Mouse (Mus musculus): ENCODE results near the gene Zfp598.
"Not testable (repeated sequence)": the region's sequence is repeated elsewhere in the genome, so short reads cannot be mapped to it uniquely, and the experiment has no call there.

DNA sequence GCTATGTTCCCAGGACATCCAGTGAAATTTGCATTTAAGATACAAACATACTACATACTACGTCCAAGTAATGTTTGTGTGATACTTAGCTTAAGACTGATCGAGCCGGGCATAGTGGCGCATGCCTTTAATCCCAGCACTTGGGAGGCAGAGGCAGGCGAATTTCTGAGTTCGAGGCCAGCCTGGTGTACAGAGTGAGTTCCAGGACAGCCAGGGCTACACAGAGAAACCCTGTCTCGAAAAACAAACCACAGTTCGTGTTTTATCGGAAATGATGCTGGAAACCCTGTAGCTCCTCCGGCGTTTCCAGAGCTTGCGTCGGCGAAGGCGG, 308 bp upstream of the Zfp598 start:
- not testable (repeated sequence) for TF ChIP-seq CTCF (IDR thresholded peaks at IDR 0.05; ENCODE audit: borderline replicate concordance, extremely low read depth, insufficient read depth, insufficient read length); POLR2A (IDR thresholded peaks at IDR 0.05; ENCODE audit: borderline replicate concordance, extremely low read depth, insufficient read depth, insufficient read length, poor library complexity, severe bottlenecking)

Data from brain, embryonic 14.5 days (tissue).